Mouse (Mus musculus) testis, adult 2 months (tissue): Measurements from ENCODE around the gene Arl5c.

Source experiments
- CTCF ChIP-seq: fragments of 200-500 bp; IDR thresholded peaks from 2 replicates; pipeline ENCODE4 v1.5.1; 2012; ENCODE audit warnings: low read depth, mild to moderate bottlenecking, inconsistent platforms, low read length, moderate library complexity; ENCODE audit not compliant: control insufficient read depth, insufficient read depth, insufficient replicate concordance
- POLR2A ChIP-seq: fragments of 200-500 bp; IDR thresholded peaks from 2 replicates; pipeline ENCODE4 v1.6.1; 2012; ENCODE audit warnings: low read depth, mild to moderate bottlenecking, inconsistent platforms, low read length, moderate library complexity; ENCODE audit not compliant: control insufficient read depth

- TF ChIP-seq POLR2A: no peak
- TF ChIP-seq CTCF: no peak
These were observed 21.2 kb downstream of the Arl5c start for GRCm38 (mm10) chr11:97974746-97975145.
